Mouse (Mus musculus): ENCODE data around the gene Faap24.

Faap24 gene

DNA sequence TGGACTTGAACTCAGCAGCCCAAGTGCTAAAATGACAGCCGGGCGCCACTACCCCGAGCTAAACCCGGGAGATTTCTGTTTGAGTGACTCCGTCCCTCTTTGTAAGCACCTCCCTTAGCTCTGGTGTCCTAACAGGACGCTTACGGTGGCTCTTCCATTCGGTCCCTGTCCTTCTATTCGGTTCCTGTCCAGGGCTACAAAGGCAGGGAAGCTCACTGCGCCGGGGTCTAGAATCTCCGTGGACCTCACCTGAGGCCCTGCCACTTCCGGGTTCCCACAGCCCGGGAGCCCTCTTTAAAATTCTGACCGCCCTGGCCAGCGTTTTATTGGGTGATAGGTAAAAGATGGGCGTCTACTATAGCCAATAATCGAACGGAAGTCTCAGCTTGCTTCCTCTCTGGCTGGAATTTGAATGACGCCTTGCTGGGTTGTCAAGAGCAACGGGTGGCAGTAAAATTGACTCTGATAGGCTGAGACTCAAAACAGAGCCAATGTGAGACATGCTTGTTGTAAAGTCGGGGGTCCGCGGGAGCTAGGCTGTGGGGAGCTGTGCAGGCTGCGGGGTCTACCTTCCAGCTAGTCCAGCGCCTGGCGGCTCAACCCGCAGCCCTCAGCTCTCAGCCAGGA is at the start of gene Faap24, which contains the start of gene Cep89:
Faap24 (minus strand) TSS at position 295 of the 627 bp plus-strand sequence.
Cep89 (plus strand) TSS at position 494 of the 627 bp plus-strand sequence.
- peak; percentile 99 for DNase-seq (ENCODE audit: low read depth)

DNA sequence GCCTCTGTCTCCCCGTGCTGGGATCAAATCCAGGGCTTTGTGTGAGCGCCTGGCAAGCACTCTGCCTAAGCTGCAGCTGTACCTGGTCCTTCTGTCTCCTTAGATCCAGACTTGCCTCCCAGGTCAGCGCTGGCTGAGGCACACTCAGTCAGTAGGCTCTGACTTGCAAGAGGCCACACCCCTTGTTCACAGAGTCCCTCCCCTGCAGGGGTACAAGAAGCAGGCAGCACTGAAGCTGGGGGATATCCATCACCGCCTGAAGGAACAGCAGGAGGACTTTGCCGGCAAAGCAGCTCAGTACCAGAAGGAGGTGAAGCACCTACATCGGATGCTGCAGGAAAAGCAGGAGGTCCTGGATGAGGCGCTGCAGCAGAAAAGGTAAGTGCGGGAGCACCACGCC is 38.6 kb upstream of the Faap24 start:
- DNase-seq (ENCODE audit: low read depth), result no peak

DNA sequence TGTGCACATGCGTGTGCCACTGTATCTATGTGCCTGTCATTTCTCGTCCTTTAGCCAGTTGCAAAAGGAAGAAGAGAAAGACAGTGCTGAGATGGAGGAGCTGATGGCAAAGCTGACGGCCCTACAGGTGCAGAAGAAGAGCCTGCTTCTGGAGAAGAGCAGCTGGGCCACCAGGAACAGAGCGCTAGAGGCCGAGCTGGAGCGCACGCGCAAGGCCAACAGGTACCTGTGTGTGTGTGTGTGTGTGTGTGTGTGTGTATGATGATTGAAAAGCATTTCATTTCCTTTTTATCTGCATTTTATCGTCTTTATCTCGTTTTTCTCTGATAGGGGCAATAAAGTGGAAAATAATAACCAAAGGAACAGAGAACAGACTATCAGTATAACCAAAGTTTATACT is 31.5 kb upstream of the Faap24 start:
- no peak for DNase-seq (ENCODE audit: low read depth)

DNA sequence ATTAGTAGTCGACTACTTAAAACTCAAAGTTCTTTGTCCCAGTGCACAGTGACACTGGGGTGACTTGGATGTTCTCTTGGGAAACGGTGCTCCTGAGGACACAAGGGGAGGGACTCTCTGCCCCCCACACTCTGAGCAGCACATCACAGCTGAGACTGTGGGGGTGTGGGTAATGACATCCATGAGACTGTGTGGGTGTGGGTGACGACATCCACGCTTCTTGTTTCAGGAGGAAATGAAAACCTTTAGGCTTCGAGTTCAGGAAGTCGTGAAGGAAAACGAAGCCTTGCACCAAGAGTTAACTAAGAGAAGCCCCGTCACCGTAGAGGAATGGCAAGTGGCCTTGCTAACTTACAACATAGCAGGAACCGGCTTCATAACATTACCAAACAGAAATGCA is 26.4 kb upstream of the Faap24 start:
- no peak for DNase-seq (ENCODE audit: low read depth)

DNA sequence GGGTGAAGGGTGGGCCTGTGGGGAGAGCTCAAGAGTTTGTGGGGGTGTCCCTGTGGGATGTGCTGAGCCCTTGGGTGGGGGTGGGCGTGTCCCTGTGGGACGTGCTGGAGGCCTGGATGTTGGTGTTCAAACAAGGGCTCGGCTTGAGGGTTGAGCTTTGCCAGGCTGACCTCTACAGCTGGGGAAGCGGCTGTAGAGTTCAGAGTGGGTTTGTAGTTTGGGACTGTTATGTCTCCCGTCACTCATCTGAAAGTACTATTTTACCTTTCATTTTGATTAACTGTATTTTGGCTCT is 20.0 kb upstream of the Faap24 start:
- DNase-seq (ENCODE audit: low read depth), result no peak

DNA sequence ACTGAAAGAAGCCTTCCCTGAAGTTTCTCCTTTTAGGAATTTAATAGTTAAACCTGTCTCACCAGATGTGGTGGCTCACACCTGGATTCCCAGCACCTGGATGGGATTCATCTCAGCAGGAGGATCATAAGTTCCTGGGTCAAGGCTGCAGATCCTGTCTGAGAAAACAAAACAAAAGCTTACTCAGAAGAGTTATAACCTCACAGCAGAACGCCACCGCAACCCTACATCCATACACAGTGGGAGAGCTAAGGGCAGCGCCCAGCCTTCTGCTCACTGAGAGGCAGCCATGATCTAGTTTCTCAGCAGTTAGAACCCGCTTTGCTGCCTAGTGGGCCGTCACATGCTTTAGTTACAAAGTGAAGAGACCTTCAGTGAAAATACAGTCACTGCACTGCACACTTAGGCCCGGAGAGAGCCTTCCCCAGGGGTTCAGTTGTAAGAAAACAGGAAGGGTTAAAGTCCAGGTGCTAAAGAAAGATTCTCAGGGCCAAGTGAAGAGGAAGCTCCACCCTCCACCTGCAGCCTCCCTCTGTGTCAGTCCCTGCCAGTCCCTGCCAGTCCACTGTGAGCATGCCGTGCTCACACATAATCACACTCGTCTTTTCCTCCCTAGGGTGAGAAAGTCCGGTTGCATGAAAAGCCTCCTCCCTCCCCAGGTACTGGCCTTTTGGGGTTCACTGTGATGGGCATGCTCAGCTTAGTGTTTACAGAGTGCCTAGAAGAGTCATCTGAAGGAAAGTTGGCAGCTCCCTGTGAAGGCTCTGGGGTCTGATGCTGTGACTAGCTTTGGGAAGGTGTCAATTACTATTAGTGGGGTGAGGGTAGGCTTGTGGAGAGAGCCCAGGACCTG is 19.4 kb upstream of the Faap24 start:
- DNase-seq (ENCODE audit: low read depth), result no peak

DNA sequence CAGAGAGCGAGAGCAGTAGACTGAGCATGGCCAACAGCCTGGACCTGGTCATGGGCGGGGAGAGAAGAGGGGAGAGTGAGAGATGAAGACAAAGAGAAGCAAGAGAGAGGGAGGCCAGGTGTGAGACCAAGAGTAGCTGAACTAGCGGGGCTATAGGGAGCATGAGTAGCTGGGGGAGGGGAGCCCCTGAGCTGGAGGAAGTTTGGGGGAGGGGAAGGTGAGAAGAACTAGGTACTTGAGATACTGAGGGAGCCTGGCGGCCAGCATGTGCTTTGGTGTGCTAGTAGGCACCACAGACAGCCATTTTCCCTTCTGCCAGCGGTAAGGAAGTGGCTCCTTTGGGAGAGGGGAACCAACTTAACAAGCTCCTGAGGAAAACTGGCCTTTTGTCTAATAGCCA is 18.6 kb upstream of the Faap24 start:
- DNase-seq (ENCODE audit: low read depth), result no peak

DNA sequence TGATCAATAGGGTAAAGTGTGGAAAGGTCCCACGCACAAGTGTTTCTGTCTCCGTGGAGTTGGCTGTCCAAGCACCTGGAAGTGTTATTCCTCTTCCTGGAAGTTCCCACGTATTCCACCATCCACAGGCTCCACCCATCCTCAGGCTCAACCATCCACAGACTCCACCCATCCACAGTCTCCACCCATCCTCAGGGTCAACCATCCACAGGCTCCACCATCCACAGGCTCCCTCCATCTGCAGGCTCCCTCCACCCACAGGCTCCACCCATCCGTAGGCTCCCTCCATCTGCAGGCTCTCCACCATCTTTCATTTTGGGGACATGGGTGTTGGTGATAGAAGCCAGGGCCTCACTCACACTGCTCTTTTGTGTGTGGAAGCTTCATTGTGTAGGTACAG is 4.5 kb upstream of the Faap24 start:
- DNase-seq (ENCODE audit: low read depth), result no peak

DNA sequence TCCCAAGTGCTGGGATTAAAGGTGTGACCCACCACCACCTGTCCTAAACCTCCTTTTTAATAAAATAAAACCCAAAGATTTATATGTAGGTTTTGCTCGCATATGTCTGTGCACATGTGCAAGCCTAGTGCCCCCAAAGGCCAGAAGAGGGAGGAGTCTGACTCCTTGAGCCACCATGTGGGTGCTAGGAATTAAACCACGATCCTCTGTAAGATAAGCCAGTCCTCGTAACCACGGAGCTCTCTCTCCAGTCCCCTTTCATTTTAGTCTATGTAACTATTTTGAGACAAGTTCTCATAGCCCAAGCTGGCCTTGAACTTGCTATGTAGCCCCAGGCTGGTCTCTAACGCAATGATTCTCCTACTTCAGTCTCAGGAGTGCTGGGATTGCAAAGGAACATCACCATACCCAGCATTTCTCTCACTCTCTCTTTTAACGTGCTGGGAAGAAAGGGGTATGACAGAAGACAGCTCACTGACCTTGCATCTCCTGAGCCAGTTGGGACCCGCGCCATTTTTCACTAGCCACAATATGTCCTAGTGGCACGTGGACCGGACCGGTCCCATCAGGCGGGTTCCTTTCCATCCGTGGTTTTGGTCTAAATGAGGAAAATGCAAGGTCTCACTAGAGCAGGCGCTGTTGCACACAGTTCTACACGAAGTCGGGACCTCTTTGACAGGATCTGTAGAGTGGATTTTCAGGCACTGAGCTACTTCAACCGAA is 741 bp downstream of the Faap24 start:
- no peak for DNase-seq (ENCODE audit: low read depth)

DNA sequence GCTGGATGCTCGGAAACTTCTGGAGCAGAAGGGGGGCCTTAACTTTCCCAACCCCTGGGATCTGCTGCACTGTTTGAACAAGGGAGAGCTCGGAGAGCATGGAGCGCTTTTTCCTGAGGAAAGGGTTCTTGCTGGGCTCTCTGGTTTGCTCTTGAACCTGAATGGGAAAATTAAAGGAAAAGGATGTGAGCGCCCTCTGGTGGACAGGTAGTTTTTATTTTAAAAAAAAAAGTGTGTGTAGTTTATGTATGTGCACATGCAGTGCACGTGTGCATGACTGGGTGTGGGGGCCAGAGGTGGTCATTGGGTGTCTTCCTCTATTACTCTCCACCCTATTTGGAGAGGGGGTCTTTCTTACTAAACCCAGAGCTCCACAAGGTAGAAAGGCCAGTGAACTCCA is 3.7 kb downstream of the Faap24 start:
- no peak for DNase-seq (ENCODE audit: low read depth)

DNA sequence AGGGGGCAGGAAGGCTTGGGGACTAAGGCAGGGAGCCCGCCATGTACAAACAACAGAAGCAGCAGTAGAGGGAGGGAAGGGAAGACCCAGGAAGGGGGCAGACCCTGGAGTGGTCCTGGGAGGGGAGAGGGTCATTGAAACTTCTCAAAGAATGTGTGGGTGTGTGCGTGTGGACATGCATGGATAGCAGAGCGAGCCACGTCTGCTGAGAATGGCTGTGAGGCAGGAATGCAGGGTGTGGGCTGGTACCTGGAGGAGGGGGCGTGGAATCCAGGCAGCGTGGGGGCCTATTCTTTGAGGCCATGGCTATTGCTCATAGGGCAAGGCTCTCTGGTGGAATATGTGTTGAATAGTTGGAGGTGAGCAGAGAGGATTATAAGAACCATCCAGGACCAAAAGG is 7.9 kb downstream of the Faap24 start:
- no peak for DNase-seq (ENCODE audit: low read depth)

DNA sequence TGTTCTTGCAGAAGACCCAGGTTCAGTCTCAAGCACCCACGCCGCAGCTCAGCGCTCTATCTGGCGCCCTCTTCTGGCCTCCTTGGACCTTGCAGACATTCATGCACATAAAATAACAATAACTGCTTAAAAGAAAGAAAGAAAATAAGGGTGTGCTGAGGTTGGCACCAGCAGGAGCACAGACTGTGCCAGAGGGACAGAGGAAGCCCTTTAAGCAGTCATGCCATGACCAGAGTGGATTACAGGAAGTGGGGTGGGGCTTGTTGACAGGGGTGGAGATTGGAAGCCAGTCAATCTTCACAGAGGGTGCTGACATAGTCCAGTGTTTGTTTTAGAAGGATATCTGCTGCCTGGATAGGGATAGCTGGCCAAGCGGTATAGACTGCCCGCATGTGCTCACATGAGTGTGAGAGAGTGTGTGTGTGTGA is 10.1 kb downstream of the Faap24 start:
- no peak for DNase-seq (ENCODE audit: low read depth)

DNA sequence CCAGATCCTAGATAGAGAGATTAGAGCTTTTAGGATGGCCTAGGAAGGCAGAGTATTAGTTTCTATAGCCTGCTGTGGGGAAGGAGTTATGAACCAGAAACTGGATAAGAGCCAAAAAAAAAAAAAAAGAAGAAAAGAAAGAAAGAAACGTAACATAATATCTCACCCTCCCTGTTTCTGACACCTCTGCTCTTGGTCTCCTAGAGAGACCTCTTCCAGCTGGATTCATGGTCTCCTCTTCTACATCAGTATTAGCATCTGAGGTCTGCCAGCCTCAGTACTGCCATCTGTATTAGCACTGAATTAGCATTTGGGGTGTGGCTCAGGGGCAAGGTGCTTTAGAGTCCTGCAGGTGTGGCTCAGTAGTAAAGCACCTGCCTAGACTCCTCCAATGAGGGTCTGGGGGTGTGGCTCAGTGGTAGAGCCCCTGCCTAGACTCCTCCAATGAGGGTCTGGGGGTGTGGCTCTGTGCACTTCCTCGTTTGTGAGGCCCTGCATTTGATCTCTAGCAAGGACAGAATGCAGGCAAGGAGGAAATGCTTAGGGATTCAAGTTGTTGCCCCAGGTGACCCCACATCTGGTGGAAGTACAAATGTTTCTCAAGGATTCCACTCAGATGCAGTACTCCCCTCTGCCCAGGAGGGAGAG is 13.8 kb downstream of the Faap24 start:
- DNase-seq (ENCODE audit: low read depth), result no peak

DNA sequence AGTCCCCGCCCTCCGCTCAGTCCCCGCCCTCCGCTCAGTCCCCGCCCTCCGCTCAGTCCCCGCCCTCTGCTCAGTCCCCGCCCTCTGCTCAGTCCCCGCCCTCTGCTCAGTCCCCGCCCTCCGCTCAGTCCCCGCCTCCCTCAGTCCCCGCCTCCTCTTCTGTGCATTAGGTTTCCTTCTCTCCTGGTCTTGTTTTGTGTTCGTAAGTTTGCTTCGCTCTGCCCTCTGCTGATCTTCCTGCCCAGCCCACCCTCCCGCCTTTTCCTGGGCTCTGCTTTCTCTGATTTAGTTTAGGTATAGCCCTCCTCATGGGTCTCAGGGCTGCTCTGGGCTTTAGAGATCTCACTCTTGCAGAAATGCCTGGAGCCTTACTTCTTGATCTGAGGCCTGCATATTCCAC is 14.8 kb downstream of the Faap24 start:
- DNase-seq (ENCODE audit: low read depth), result no peak

DNA sequence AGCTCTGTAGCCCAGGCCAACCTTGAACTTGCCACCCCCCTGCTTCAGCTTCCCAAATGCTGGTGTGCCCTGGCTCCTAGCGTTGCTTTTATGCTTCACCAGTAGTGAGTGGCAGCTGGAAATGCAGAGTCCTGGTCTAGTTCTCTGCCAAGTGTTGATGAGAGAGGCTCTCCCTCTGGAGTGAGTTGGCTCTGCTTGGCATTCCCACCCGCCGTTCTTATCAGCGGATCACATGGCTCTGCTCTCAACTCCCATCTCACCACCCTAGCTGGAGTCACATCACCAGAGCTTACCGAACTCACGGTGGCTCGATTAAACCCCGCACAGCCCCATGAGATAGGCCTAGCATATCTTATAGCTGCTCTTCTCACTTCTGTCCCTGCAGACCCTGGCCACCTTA is 16.3 kb downstream of the Faap24 start:
- DNase-seq (ENCODE audit: low read depth), result no peak

DNA sequence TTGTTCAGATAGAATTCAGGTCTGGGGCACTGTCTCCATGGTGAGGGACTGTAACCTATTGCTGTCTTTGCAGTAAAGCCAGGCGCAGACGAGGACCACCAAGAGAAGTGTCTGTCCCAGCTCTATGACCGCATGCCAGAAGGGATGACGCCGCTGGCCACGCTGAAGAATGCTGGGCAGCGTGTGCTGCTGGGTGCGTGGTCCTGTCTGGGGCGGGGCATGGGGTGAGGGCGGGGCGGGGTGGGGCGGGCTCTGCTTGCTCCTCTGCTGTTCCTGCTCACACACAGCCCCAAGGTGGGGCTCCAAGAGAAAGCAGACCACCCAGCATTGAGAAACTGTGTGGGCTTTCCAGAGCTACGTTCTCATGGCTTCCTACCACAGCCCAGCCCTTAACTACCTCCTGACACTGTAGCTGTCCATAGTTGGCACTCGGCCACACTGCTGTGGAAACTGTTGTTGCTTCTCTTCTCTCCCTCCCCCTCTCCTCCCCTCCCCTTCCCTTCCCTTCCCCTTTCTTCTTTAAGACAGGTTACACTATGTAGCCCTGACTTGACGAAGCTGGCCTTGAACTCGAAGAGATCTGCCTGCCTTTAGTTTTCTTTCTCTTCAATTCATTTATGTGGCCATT is 17.0 kb downstream of the Faap24 start:
- DNase-seq (ENCODE audit: low read depth), result no peak

DNA sequence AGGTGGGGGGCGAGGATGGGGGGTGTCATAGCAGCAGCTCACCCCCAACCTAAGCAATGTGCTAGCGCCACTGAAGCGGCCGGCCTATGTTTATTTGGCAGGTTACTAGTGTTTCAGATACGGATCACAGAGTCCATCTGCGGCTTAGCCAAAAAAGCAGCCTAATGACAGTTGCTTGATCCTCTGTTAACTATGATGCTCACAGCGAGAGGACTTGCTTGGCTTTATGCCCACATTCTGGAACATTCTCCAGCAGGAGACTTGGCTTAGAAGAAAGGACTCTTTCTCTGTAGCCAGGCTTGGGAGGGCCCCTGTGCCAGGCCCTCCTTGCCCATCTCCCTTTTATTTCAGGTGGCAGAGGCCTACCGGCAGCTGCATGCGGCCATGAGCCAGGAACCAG is 20.0 kb downstream of the Faap24 start:
- no peak for DNase-seq (ENCODE audit: low read depth)

DNA sequence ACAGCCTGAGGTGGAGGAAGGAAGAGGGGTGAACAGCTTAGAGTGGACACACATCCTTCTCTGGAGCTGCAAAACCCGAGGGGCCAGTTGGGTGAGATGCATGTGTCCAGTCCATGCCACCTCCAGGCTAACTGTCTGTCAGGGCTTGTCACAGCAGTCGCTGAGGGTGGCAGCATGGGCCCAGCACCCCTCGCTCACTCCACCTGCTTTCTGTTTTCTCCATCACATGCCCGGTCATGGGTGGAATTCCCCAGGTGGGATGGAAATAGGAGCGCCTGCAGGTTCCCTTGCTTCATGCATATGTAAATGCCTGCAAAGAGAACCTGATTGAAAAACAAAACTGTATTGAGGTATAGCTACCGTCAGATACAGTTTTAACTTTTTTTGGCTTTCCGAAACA is 22.4 kb downstream of the Faap24 start:
- DNase-seq (ENCODE audit: low read depth), result no peak

DNA sequence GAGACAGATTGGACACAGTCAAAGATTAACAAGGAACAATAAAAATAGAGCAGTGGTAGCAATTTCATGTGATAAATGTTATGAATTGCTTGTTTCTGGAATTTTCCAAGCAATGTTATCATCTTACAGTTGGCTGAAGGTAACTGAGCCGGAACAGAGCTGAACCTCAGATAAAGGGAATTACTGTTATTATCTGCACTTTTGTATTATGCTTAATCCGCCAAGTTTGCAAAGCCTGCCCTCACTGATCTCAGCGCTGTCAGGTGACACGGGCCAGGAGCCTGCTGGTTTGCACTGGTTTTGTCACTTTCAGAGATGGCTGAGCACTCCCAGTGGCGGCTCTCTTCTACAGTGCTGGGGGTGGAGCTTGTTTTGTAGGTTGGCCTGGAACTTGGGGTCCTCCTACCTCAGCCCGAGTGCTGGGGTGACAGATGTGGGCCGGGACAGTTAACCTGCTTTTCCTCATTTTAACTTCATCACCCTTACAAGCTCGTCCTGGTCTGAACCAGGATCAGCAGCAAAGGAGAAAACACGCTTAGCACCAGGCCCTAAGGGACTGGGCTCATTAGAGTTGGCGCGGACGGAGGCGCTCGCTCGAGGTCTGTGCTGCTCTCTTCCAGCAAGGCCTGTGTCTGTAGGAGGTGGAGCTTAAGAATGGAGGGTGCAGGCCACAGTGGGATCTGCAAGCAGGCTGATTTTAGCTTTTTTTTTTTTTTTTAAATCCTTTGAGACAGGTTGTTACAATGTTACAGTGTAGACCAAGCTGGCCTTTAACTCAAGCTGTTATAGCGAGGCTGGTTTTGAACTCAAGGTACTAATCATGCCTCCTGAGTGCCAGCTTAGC is 23.3 kb downstream of the Faap24 start:
- no peak for DNase-seq (ENCODE audit: low read depth)

DNA sequence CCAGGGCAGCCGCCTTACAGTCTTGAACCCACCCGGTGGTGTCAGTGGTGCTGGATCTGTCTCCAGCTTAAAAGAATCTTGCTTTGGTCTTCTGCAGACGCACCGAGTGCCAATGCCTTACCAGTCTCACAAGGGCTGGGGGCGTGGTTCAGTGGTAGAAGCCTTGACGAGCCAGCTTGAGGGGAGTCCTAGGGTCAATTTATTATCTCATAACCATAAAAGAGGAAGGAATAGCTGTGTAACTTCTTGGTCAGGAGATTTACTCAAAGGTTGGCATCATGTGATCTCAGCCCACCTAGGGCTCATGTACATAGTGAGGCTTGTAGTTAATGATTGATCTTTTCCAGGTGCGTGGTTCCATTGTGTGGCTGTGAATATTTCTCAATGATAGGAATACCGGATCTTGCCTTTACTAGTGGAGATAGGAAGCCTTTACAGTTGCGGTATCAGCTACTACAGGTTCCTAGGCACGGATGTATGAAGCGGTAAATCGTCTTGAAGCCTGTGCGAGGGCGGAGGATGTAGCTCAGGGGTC is 24.1 kb downstream of the Faap24 start:
- DNase-seq (ENCODE audit: low read depth), result no peak

DNA sequence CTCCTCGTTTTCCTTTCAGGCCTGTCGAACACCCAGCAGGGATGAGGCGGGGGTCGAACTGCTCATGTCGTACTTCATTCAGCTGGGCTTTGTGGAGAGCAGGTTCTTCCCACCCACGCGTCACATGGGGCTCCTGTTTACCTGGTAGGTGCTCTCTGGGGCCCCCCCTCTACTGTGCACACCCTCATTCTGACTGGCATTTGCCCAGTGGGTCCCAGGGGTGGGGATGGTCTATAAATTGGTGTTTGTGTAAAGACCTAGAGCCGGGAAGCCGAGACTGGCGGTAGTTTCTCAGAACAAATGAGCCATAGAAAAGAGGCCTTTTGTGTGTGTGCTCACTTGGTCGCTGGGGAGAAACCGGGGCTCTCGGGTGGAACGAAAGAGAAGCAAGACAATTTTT is 25.5 kb downstream of the Faap24 start:
- DNase-seq (ENCODE audit: low read depth), result no peak
